Mouse (Mus musculus): ENCODE results near the gene Trmt10b. TPM values are rescaled to one million over a fixed set of nuclear protein-coding genes. Genes with fewer than 3 reads are reported as not detected.

The Trmt10b gene
- polyA plus RNA-seq (2021; fragmentation: Nextera tagmentation), result 12.7 and 20.7 TPM in 2 replicates
- long read RNA-seq, experiment 1, transcript Trmt10b-201 (9 exons, 2,064 nt), result major isoform, 68 of 101 reads
- long read RNA-seq, experiment 1, partial matches to known transcripts, result 2 of 101 reads
- long read RNA-seq, experiment 1, other reads (novel, unspliced or antisense), result 31 of 101 reads
- long read RNA-seq, experiment 2, transcript Trmt10b-201 (9 exons, 2,064 nt), result major isoform, 18 of 36 reads
- long read RNA-seq, experiment 2, partial matches to known transcripts, result 4 of 36 reads
- long read RNA-seq, experiment 2, other reads (novel, unspliced or antisense), result 13 of 36 reads

GRCm38 (mm10) chr4:45296662-45297564 is at the start of gene Trmt10b:
Gene Trmt10b, plus strand, starts transcription at chr4:45297127.

DNA sequence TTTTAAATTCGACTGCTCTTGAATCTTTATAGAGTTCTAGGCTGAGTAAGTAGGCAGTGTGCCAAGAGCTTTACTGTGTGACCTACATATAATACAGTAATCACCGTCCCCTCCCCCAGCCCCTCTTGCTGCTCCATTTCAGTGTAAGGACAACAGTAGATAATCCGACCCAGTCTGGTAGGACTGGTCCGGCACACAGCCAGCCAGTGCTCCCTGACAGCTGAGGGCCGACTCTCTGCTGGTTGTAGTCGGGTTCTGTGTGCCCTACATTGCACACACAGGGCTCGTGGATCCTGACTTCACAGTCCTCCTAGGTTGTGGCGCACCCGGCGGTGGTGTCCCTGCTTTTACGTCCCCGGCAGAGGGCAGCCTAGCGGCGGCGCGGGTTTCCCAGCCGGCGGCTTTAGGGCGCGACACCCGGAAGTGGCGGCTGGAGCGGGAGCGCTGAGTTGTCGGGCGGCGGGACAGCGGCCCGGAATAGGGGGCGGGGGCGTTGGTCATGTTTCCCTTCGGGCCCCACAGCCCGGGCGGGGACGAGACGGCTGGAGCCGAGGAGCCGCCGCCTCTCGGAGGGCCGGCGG is 44.8 kb downstream of the Trmt10b start, which contains the start of gene Dcaf10:
Dcaf10 (plus strand) TSS at position 433 of the 581 bp plus-strand sequence.

GRCm38 (mm10) chr4:45342286-45343155 is 45.6 kb downstream of the Trmt10b start, which contains the start of gene Exosc3:
Gene Exosc3, minus strand, starts transcription at chr4:45342732.

Other genes starting within 250 kb of the Trmt10b start
- gene Fbxo10, start 212.5 kb upstream of the Trmt10b start, polyA plus RNA-seq (2021; fragmentation: Nextera tagmentation), result 8.8 and 12.2 TPM in 2 replicates
- 201 and 237 TPM in 2 replicates for gene Tomm5, start 189.0 kb upstream of the Trmt10b start, polyA plus RNA-seq (2021; fragmentation: Nextera tagmentation)
- 1.9 and 2.9 TPM in 2 replicates for gene Frmpd1, start 112.3 kb upstream of the Trmt10b start, polyA plus RNA-seq (2021; fragmentation: Nextera tagmentation)
- 1.4 and 7.3 TPM in 2 replicates for gene Dcaf10, start 45.0 kb downstream of the Trmt10b start, polyA plus RNA-seq (2021; fragmentation: Nextera tagmentation)
- gene Exosc3, start 45.6 kb downstream of the Trmt10b start, polyA plus RNA-seq (2021; fragmentation: Nextera tagmentation), result 19.8 and 24.0 TPM in 2 replicates
- gene Slc25a51, start 111.6 kb downstream of the Trmt10b start, polyA plus RNA-seq (2021; fragmentation: Nextera tagmentation), result 47.2 and 53.3 TPM in 2 replicates
- 2.1 and 3.2 TPM in 2 replicates for gene Shb, start 235.3 kb downstream of the Trmt10b start, polyA plus RNA-seq (2021; fragmentation: Nextera tagmentation)

Data from left cerebral cortex, adult 6 months (tissue).